Mouse (Mus musculus): ENCODE measurements at regions not wholly inside any gene's neighbourhood (a gene's known extent, or its start where the extent isn't known, plus 50 kb on each side); places are given as distances from the start of the nearest gene placed in this dataset.

DNA sequence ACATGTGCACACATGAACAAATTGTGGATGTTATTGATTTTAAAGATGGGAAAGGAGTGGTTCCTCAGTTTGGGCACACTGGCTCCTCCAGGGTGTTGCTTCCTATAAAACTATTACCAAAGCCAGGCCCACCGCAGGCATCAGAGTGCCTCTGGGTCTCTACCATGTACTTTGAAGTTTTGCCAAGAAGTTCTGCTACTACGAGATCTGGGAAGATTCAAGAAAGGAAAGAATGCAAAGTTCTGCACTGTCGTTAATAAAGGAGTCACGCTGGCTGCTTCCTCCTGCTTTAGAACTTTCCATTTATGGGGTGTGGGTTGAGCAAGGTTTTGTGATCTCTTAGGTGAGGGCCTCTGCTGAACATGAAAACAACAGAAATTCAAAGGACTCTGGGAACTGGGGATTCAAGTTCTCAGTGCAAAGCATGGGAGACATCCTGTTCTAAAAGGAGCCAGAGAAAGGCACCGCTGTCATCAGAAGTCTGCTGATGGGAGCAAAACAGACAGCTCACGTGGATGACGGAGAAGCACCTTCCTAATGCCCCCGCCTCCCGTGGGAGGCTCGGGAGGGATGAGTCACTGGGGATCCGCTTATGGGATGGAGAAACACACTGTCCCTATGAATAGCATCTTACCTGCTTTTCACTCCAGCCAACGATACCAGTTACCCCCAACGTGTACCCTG is 394.6 kb upstream of the Kazn start:
- no peak for DNase-seq
- intact Hi-C loops (cut with DNase I), result no loop called here
- Histone ChIP-seq H3K4me3 (no peak overlapping the region), H3K27ac (no peak overlapping the region)
- no peak for TF ChIP-seq CTCF (IDR thresholded peaks at IDR 0.05)

DNA sequence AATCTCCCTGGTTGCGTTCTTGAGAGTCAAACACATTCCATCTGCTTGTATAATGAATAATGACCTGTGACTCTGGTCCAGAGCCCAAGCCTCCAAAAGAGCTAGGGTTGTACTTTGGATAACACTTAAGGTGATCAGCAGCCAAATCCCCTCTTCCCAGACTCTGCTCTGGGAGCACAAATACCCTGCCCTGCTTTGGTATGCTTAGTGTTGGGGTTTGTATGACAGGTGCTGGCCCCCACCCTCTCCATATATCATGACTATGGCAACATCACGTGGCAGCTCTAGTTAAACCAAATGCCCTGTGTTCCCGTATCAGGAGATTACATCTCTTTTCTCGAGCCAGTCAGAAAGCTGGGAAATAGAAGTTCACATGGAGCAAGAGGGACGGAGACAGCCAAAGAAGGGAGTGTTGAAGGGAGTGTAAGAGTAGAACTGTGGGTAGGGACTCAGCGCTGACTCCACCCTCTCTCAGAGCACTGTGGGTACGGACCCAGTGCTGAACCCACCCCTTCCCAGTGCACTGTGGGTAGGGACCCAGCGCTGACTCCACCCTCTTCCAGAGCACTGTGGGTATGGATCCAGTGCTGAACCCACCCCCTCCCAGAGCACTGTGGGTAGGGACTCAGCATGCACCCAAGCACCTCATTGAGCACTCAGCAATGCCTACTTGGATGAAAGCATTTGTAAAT is 387.4 kb upstream of the Kazn start:
- intact Hi-C loops (cut with DNase I), result no loop called here
- DNase-seq, result no peak
- no peak overlapping the region for H3K4me3 ChIP-seq
- H3K27ac ChIP-seq, result no peak overlapping the region
- TF ChIP-seq CTCF (IDR thresholded peaks at IDR 0.05), result no peak

DNA sequence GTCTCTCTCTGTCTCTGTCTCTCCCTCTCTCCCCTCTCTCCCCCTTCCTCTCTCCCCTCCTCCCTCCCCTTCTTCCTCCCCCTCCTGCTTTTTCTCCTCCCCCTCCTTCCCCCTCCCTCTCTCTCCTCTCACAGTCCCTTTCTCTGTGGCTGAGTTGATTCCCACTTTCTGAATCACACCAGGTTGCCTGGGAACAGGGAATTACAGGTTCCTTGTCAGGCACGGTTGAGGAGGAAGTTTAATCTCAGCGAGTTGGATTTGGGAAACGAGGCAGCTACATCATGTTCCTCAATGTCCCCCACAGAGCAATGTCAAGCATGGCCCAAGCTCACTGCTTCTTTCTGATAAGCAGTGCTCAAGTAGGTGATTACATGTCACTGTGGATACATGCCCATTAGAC is 386.3 kb upstream of the Kazn start:
- no peak for DNase-seq
- Histone ChIP-seq H3K4me3 (no peak overlapping the region), H3K27ac (no peak overlapping the region)
- intact Hi-C loops (cut with DNase I), result no loop called here
- TF ChIP-seq CTCF (IDR thresholded peaks at IDR 0.05), result no peak

DNA sequence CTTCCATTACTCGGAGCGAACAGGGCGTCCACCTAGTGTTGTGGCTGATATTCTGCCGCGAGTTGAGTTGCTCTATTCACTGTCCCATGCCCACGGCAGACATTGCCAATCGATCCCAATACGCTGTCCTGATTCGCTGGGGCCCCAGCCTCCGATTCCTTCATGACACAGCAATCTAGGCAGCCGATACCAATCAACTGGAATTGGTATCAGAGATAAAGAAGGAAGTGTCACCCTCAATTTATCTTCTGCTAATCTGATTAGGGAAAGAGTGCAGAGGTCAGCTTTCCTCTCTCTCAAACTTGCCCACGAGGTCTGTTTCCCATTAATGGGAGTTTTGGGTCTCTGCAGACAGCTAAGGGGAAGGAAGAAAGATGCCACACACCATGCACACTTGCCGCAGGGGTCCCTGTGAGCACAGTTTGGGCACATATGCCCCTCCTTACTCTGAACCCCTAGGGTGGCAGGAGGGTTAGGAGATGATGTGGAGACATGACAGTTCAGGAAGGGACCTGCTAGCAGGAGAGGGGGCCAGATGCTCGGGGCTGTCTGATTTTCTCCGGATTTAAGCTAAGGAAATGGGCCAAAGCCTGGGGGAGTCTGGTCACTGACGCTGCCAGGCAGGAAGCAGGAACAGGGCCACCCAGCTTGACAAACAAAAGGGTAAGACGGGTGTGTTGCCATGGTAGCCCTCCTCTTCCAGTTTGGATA is 383.1 kb upstream of the Kazn start:
- no peak for DNase-seq
- Histone ChIP-seq H3K27ac (no peak overlapping the region), H3K4me3 (no peak overlapping the region)
- intact Hi-C loops (cut with DNase I), result no loop called here
- no peak for TF ChIP-seq CTCF (IDR thresholded peaks at IDR 0.05)

DNA sequence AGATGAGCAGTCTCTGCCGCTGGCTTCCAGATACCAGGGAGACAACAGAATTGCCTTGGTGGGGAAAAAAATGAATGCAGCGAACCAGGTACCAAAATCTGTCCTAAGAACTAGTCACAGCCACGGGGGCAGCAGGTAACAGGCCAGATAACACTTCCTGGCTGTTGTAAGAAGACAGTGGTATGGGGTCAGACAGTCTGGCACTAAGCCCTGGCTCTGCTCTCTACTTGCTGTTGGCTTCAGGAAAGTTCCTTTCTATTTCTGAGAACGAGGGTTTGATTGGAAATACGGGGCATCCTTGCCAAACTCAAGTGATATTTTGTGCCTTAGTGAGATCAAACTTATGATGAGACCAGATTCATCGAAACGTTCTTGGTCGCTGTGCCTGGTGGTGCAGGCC is 380.2 kb upstream of the Kazn start:
- H3K4me3 ChIP-seq, result no peak overlapping the region
- DNase-seq, result no peak
- intact Hi-C loops (cut with DNase I), result loop anchor here (5.0 kb wide), 1 partner anchor 403 kb away; no protein-coding TSS in a partner anchor
- H3K27ac ChIP-seq, result no peak overlapping the region
- TF ChIP-seq CTCF (IDR thresholded peaks at IDR 0.05), result no peak

DNA sequence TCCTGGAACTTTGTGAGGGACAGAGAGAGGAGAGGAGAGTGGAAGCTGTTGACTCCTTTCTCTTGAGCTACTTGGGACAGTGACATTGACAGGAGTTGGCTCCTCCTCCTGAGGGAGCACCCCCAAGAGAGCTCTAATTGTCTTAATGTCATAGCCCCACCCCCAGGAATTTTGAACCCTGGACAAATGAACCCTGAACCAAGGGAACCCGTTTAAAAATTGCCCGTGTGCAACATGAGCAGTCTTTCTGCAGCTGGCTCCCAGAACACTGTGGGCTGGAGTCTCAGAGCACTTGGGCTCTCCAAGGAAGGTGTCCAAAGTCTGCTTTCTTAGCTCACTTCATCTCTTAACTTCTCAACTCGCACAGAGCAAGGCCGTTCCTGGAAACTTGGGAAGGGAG is 379.6 kb upstream of the Kazn start:
- no peak overlapping the region for H3K4me3 ChIP-seq
- intact Hi-C loops (cut with DNase I), result loop anchor here (5.0 kb wide), 1 partner anchor 404 kb away; no protein-coding TSS in a partner anchor
- no peak overlapping the region for H3K27ac ChIP-seq
- TF ChIP-seq CTCF (IDR thresholded peaks at IDR 0.05), result no peak
- DNase-seq, result no peak

DNA sequence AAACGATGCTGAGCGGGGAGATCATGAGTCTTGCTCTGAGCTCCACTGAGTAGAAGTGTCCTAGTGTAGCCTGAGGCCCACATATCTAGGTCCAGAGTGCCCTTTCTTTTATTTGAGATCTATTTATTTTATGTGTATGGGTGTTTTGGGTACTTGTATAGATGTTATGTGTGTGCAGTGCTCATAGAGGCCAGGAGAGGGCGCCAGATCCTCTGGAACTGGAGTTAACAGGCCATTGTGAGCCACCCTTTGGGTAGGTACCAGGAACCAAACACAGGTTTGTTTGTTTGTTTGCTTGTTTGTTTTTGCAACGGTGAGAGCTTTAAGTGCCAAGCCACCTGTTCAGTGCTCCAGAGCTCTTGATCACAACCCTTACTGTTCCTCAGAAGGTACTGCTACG is 378.5 kb upstream of the Kazn start:
- intact Hi-C loops (cut with DNase I), result loop anchor here (1.0 to 5.0 kb wide), 2 partner anchors 263 to 405 kb away; no protein-coding TSS in a partner anchor
- peak; percentile 65 for TF ChIP-seq CTCF (IDR thresholded peaks at IDR 0.05)
- peak; percentile 30 for DNase-seq
- no peak overlapping the region for H3K4me3 ChIP-seq
- no peak overlapping the region for H3K27ac ChIP-seq

DNA sequence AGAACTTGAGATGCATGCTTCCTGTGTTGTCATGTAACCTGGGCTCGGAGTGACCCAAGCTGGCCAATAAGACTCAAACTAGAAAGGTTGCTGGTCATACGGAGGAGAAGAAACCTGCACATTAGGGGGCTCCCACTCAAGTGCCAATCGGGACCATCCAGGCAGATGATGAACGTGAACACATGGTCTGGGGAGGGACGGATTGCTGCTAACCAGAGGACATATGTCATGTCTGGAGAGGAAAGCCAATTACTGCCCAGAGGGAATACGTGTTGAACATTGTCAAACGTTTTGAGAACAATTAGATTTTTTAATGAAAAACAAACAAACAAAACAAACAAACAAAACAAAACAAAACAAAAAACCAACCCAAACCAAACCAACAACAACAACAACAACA is 377.7 kb upstream of the Kazn start:
- no peak overlapping the region for H3K27ac ChIP-seq
- no peak for TF ChIP-seq CTCF (IDR thresholded peaks at IDR 0.05)
- intact Hi-C loops (cut with DNase I), result loop anchor here (1.0 to 5.0 kb wide), 2 partner anchors 263 to 405 kb away; no protein-coding TSS in a partner anchor
- DNase-seq, result no peak
- no peak overlapping the region for H3K4me3 ChIP-seq

DNA sequence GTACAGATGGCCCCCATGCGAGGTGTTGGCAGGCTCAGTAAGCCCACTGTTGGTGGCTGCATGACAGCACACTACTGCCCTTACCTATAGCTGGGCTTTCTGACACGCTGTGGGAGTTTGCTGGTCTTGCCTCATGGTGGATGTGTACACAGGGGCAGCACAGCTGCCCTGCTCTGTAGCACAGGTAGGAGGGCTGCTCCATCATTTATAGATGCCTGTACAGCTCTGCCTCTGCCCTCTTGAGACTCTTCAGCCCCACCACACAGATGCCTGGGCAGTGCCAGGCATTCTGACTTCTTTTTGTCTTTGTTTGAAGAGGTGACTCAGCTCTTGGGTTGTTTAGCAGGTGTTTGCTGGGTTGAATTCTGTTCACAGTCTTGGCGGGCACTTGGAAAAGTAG is 365.9 kb upstream of the Kazn start:
- DNase-seq, result no peak
- Histone ChIP-seq H3K27ac (no peak overlapping the region), H3K4me3 (no peak overlapping the region)
- intact Hi-C loops (cut with DNase I), result no loop called here
- TF ChIP-seq CTCF (IDR thresholded peaks at IDR 0.05), result no peak

DNA sequence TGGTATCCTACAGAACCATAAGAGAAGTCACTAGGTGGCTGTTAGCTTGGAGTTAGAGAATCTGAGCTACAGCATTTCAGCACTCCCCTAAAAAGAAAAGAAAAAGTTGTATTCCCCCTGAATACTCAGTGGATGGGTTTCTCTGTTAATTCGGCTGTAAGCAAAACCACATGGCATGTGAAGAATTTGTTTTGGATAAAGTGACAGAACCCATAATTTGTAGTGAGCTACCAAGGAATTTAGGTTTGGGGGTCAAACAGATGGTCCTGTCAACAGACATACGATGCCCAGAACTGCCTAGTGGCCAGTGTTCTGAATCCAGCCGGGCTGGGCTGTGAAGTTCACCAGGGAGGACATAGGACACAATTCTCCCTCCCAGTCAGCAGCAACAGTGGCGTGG is 358.0 kb upstream of the Kazn start:
- H3K27ac ChIP-seq, result no peak overlapping the region
- no peak for TF ChIP-seq CTCF (IDR thresholded peaks at IDR 0.05)
- no peak for DNase-seq
- no peak overlapping the region for H3K4me3 ChIP-seq
- intact Hi-C loops (cut with DNase I), result no loop called here

DNA sequence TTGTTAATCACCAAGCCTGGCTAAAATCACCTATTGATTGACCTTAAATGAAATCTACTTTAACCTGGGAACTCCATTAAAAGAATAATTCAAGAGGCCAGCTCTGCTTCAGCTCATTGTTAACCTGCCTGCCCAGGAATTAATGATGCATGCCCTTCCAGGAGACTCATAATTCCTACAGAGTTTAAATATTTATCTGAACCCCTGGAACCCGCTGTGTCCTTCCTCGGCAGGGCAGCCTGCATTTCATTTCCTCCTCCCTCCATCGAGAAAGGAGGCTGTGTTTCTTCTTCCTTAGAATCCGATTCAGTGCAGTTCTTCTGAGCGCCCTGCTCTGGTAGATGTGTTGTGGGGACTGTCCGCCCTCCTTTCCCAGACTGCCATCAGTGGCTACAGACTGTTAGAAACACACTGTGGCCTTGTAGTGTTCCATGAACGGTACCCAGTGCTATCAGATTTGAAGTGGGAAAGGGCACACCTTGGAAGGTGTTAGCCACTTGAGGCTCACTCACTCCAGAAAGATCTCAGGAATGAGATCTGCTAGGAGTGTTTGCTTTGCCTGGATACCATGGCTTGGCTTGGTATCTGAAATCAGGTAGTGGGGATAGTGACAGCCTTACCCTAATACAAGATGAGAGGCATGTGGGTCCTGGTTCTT is 350.0 kb upstream of the Kazn start:
- no peak overlapping the region for H3K4me3 ChIP-seq
- DNase-seq, result no peak
- no peak for TF ChIP-seq CTCF (IDR thresholded peaks at IDR 0.05)
- H3K27ac ChIP-seq, result no peak overlapping the region
- intact Hi-C loops (cut with DNase I), result no loop called here

DNA sequence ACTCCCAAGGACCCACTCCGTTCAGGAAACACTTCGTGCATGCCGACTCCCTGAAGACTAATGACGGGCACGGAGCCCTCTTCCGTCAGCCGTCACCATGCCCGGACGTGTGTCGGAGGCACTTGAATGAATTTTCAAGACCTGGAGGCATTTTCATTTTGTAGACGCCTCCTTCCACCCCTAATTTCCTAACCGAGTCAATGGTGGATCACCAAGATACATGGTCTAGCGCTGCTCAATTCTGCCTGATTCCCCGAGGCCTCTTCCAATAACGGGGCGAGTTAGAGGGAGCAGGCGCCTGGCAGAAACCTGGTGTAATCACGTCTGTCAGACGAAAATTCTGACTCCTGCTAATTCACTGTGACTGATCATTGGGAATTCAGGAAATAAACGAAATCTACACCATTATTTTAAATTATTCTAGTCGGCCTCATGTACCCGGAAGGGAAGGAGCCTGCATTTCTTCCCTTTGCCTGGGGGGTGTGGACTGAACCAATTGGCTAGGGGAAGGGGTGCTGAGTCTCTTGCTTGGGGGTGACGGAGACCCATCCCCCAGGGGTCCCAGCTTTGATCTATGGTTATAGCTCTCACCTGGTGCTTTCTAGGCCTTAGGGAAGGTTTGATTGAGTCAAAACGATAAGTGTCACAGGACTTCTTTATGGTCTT is 349.4 kb upstream of the Kazn start:
- no peak for DNase-seq
- intact Hi-C loops (cut with DNase I), result no loop called here
- no peak overlapping the region for H3K27ac ChIP-seq
- no peak for TF ChIP-seq CTCF (IDR thresholded peaks at IDR 0.05)
- no peak overlapping the region for H3K4me3 ChIP-seq

All from gastrocnemius, adult 2 months (tissue).